30 mouse cellular contexts compared by ENCODE assay signal in genomic region chr6:24666248-24666647, GRCm38 (mm10).
"Had no signal": no experiment of that assay in that cellular context is flagged by ENCODE, and none has a peak within 500 bp of the region (broad histone marks: within the 10 kb centered on the region; RNA-seq: fewer than 3 reads in every experiment).

No protein-coding gene starts in this region.

- DNase-seq: heart, postnatal 10 days; heart, postnatal 14 days; heart, postnatal 36 days; heart, postnatal 4 days; kidney, adult 11 months; kidney, adult 18-20 months; kidney, adult 2 months; kidney, adult 8-10 months; kidney, adult 9 months; kidney, postnatal 10 days; kidney, postnatal 14 days; kidney, postnatal 25 days; kidney, postnatal 36 days; kidney, postnatal 4 days; layer of hippocampus, adult 9-11 months; layer of hippocampus, postnatal 36 days had no signal

- ATAC-seq: hindbrain, postnatal 0 days; inflammation-experienced regulatory T-cells, adult 6 months; intestine, embryonic 16.5 days; intestine, postnatal 0 days had no signal

- H3K27ac ChIP-seq: heart, embryonic 10.5 days; heart, embryonic 13.5 days; heart, embryonic 15.5 days; intestine, embryonic 15.5 days; kidney, postnatal 0 days had no signal

- H3K9me3 ChIP-seq: heart, embryonic 10.5 days; heart, embryonic 12.5 days; heart, embryonic 13.5 days; heart, embryonic 15.5 days; hindbrain, embryonic 12.5 days; hindbrain, embryonic 13.5 days; hindbrain, embryonic 15.5 days; intestine, embryonic 15.5 days; kidney, embryonic 15.5 days had no signal

- H3K36me3 ChIP-seq: heart, embryonic 10.5 days; heart, embryonic 12.5 days; heart, embryonic 13.5 days; heart, embryonic 15.5 days; hindbrain, embryonic 12.5 days; hindbrain, embryonic 13.5 days; hindbrain, embryonic 15.5 days; intestine, embryonic 15.5 days had no signal

- H3K27me3 ChIP-seq: heart, embryonic 12.5 days; heart, embryonic 13.5 days; heart, embryonic 15.5 days; hindbrain, embryonic 12.5 days; hindbrain, embryonic 13.5 days; hindbrain, embryonic 15.5 days; intestine, embryonic 15.5 days; kidney, embryonic 15.5 days had no signal
